Mouse (Mus musculus) WW6 (cell line): ENCODE results near the gene Ccni.

ENCODE experiments used
- DNase-seq: peaks from one replicate; pipeline ENCODE4 v3.0.0-alpha.2; 2013; ENCODE audit warnings: low read depth, low spot score

Ccni gene

DNA sequence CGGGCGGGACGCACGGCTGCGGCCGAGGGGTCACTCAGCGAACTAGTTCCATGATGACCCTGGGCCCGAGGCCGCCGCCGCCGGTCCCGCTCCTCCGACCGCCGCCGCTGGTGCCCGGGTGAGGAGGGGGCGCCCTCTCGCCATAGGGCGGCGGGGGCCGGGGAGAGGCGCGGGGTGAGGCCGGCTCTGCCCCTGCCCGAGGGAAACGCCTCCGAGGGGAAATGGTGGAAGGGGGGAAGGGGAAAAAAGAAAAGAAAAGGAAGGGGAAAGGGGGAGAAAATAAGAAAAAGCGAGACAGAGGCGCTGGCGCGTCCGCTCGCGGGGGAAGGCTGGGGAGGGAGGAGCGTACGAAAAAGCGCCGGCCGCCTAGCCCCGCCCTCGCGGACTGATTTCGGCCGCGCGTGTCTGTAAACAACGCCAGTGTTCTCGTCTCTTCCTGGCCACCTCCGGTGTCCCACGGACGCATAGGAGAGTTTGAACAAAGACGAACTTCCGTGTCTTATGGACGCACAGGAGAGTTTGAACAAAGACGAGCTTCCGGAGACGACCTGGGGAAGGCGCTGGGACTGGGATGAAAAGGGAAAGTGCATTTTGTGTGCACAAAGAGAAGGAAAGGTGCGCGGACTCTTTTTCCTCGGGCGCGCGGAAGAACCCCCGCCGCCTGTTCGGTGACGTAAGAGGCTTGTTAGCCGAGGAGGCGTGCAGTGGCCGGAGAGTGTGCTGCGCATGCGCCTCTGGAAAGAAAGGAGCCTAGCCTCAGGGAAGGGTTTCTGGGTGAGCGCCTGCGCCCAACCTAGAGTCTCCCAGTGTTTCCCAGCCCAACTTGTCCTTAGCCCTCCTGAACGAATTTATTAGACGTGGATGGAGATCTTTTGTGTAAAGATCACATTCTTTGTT lies at the start of gene Ccni, which contains the start of gene 2010109A12Rik:
Gene Ccni (minus strand): TSS at position 387 of the 897 bp plus-strand sequence.
Gene 2010109A12Rik (plus strand): TSS at position 410 of the 897 bp plus-strand sequence.
- DNase-seq: peak; percentile 82

DNA sequence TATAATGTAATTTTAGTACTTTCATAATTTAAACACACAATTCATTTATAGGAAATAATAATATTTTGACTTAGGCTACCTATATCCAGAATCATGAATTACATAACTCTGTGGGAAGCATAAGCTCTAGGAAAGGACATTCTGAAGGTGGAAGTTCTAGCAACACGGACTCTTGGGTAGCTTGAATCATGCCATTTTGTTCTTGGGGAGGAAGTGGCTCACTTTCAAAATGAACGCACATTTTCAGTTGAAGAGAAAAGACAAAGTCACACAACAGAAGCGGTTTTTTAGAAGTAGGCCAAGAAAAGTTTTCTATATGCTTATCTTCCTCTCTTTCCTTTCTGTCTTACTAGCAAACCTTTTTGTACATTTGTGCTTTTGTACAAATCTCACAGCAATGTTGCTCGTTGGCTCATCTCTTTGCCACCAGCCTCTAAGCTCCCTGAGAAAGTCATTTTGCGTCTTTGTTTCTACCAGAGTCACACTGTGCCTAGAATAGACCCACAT lies 49.5 kb upstream of the Ccni start:
- DNase-seq: no peak

DNA sequence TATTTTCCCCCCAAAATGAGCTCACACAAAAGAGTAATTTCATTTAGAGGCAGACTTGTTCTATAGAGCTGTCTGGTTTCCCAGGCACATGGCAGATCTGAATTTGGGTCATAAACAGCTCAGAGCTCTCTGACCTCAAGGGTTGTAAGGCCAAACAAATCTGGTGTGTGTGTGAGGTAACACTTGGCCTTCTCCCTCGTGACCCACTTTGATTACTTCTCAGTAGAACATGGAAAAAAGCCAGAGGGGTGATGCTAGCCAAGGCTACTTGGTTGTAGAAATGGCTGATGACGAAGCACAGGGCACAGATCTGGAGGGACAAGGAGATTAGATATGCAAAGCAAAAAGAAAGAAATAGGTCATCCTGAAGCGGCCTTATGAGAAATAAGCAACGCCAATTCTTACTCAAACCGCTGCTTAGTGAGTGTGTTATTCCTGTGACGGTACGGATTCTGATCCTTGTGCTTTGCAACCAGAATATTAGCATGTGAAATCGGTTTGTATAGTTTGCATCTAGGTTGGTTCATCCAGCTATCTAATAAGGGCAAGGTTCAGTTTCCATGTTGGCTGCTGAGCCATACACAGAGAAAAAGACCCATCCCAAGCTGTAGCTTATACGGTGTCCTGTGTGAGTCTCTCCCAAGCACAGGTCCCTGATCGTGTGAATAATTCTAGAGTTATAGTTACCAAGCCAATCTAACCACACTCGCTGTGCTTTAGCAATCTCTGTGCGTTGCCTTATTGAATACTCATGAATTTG lies 44.9 kb upstream of the Ccni start:
- DNase-seq: no peak

DNA sequence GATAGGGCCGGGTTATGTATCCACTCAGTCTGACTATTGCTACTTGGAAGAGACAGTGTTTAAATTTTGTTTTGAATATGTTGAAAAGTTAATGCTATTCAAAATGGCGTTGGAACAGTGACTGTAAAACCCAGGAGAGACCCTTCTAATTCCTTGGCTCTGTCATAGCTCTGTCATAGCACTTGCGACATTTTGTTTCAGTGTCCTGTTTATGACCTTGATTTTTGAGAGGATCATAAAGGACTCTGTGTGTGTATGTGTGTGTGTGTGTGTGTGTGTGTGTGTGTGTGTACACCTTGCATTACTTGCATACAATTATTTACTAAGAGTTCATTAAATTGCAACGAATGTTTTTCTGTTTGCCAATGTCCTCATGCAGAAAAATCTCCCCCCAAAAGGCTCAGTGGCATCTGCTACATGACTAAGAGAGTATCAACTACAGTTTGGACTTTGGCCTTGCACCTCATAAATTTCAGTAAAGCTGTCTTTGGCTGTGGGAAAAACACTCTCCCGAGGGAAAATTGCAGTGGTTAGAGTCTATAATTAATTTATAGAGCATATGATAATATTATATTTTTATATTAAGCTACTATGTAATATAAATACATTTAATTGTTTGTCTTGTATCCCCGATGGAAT lies 43.8 kb upstream of the Ccni start:
- DNase-seq: no peak

DNA sequence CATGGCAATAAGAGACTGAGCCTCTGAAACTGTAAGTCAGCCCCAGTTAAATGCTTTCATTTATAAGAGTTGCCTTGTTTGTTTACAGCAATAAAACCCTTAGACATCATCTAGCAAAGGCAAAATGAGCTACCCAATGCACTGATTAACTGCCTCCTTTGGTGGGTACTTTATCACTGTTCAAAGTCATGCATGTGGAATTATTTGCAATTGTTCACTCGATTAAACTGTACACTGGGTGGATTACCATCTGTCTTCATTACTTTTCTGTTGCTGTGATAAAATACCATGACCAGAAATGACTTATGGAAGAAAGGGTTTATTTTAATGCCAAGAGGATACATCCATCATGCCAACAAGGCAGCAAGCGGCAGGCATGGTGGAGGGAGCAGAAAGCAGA lies 39.0 kb upstream of the Ccni start:
- no peak for DNase-seq

DNA sequence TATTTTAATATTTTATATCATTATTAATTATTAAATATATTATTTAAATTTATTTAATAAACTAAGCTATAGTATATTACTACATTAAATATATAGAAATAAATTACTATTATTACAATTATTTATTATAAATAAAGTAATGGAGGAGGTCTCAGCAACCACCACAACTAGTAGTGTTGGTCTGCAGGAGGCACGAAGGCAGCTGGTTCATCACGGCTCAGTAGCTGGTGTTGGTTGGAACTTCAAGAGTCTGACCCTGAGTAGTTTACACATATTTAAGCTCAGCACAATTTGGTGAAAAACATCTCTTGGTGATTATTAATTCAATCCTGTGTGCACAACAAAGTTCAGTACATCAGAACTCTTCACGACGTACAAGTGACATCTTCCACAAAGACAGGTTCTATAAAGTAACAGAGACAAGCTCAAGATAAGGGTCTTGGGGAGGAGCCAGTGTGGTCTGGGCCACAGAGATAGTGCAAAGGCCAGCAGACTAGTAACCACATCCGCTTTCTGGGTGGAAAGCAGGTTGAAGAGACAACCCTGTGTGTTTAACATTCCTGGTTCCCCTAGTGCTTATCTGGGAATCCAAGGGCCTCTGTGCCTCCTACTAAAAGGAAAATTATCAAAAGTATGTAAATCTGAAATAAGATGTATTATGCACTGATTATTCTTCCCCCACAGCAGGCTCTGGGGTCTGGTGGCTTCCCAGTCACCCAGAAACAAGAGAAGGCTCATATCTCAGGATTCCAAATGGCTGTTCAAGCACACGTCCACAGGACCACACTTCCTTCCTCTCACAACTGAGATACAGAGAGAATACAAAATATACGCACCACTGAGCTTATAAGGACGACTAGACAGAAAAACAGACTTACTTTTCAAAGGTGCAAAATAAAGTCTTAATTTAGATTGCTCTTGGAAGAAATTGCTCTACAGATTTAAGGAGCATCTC lies 33.6 kb upstream of the Ccni start:
- DNase-seq: no peak

DNA sequence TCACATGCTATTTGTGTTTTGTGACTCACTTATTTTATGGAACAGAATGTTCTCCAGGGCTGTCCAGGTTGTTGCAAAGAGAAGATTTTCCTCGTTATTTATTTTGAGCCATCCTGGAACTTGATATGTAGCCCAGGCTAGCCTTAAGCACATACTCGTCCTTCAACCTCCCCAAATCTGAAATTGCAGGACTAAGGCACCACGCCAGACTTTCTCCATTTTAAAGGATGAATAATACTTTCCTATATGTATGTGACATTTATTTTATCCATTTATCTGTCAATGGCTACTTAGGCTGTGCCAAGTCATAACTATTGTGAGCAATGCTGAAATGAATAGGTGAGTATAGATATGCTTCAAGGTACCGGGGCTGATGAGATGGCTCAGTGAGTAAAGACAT lies 30.2 kb upstream of the Ccni start:
- DNase-seq: no peak

DNA sequence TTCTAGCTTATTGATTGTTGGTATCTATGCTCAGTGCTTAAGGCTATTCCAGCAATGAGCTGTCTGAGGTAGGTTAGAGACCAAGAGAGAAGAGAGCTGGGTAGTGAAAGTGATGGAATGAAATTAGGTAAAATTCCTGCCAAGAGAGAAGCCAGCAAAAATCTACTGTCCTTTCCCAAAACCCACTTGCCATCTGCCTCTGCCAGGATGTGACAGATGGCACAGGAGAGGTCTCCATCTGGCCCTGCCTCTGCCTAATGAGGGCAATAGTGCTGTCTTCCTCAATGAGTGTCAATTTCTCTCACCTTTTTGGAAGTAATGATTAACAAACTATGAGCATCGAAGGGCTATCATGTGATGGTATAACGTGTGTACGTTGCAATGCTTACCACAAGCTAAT lies 29.6 kb upstream of the Ccni start:
- DNase-seq: no peak

DNA sequence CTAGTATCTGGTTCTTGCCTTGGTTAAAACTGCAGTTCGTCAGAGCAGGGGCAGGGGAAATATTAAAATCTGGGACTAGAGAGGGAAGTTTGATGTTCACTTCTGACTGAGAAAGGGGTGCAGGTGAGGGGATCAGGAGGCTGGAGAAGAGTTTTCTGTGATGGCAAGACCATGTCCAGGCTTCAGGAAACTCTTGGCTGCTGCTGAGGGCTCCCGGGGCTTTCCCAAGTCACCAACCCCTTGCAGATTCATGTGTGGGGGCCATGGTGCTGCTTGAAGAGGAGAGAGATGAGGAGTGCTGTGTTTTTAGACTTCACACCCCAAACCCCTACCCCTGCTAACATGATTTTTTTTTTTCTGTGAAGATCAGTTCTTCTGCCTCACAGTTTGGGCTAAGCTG lies 28.3 kb upstream of the Ccni start:
- DNase-seq: no peak

DNA sequence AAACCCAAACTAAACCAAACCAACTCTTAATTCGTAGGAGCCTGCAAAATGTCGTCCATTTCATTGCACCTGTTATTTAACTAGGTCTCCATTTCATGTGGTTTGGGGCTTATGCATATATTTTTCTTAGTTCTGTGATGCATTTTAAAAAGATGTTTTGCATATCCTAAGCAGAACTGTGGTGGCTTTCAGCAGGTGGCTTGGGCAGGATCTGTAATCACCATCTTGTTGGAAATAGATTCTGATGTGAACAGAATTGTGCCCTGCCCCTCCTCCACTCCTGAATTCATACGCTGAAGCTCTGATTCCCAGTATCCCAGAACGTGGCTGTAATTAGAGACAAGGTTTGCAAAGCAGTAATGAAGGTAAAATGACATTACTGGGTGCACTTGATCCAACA lies 27.8 kb upstream of the Ccni start:
- DNase-seq: no peak

DNA sequence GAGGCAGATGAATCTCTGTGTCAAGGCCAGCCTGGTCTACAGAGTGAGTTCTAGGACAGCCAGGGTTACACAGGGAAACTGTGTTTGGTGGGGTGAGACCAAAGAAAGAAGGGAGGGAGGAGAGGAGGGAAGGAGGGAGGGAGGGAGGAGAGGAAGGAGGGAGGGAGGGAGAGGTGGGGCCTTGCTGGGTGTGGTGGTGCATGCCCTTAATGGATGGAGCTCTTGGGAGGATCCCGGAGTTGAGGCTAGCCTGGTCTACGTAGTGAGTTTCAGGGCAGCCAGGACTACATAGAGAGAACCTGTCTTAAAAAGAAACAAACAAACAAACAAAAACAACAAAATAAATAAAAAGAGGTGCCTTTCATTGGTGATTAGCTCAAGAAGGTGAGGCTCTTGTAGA lies 26.5 kb upstream of the Ccni start:
- no peak for DNase-seq

DNA sequence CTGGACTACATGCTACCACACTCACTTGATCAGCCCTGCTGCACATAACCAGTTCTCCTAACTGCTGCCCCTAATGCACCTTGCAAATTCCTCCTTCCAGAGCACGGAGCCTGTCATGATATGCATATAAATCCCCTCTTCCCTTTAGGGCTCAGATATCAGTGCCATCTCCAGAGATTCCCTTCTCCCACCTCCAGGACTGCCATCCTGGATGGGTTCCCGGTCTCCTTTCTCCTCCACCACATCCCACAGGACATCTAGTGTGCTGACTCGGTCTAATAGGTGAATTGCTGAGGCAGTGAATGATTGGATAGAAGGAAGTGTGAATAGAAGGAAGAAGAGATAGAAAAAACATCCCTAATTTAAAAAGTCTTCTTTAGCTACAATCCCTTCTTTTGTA lies 25.4 kb upstream of the Ccni start:
- DNase-seq: no peak

DNA sequence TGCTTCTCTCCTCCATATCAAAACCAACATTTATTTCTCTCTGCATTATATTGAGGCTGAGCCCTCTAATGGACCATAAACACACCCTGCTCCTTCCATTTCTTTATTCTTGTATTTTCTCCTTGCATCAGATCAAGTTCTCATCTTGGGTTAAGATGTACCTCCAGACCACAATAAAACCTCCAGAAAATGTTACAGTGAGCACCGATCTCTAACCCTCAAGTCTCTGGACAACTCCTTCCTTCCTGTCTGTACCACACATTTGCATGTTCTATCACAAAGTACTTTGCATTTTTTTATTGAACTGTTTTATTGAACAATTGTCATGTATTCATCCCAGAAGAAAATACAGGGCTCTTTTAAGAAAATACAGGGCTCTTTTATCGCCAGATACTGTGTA lies 23.2 kb upstream of the Ccni start:
- DNase-seq: no peak

DNA sequence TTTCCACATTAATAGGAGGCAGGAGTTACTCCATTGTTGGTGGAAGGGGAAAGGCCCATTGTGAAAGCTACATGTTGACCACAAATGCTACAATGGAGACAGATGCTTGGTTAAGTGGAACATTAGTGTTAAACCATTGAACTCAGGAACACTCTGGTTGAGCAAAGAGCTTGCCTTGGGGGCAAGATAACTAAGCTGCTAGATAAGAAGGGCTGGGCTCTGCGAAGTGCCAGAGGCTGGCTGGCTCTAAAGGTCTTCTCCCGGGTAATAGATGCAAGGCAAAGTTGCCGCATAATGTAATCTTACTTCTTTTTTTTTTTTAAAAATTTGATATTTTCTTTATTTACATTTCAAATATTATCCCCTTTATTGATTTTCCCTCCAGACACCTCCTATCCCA lies 20.9 kb upstream of the Ccni start:
- DNase-seq: no peak

DNA sequence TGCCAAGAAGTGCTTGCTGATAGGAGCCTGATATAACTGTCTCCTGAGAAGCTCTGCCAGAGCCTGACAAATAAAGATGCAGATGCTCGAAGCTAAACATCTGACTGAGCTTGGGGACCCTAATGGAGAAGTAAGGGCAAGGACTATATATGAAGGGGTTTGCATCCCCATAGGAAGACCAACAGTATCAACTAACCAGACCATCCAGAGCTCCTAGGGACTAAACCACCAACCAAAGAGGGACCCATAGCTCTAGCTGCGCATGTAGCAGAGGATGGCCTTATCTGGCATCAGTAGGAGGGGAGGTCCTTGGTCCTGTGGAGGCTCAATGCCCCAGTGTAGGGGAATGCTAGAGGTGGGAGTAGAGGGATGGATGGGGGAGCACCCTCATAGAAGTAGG lies 18.3 kb upstream of the Ccni start:
- DNase-seq: no peak

DNA sequence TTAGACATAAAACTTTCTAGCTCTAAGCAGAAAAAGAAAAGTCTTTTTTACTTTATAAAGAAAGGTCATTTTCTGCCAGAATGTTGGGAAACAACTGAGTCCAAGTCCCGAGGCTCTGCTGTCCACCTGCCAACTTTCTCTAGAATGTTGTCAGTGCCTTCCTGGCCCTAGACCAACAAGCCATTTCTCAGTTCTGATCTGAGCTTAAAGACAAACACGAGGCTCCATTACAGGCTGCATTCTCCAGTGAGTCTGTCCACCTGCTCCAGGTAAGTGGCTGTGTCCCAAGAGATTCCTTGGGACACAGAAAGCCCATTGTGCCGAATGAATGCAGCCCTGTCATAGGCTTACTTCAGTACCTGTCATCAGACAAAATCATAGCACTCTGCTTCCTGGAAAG lies 15.4 kb upstream of the Ccni start:
- no peak for DNase-seq

DNA sequence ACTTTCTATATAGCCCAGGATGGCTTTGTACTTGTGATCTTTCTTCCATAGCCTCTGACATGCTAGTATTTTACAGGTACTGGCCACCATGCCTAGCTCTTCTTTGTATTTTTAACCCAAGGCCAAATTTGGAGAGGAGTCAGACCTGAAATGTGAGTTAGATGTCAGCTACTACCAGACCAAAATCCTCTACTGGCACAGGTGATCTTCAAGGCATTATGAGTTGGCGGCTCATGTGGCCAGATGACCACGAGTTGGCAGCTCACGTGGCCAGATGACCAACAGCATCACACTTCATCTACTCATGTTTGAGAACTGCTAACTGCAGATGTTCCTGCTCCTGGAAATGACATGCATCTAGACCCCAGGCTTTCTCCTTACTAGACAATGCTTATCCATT lies 12.1 kb upstream of the Ccni start:
- no peak for DNase-seq

DNA sequence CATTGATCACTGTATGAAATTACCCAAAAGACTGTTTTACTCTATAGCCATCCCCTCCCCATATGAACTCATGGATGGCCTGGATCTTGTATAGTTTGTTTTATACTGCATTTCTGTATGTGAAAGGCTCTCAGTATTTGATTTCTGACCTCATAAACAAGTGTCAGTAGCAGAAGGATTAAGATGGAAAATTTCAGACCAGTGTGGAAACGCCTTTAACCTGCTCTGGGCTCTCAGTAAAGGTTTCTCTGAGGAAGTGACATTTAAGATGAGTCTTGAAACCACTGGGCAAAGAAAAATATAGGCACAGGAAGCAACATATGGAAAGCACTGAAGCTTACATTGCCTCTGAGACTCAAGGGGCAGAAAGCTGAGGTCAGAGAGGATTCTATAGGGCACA lies 1.3 kb upstream of the Ccni start:
- no peak for DNase-seq

DNA sequence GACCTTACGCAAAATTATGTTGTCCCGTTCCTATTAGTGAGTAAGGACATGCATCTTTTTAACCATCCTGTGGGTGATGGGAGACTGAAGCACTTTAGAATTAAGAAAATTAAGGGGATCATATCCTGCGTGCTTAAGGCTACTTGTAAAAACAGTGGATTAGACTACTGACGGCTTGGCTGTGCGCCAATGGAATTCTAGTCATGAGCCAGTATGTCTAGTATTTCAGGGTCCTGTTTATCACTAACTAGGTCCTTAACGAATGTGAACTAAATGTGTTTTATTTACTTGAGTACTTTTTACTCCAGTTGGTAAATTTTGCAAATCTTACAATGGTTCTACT lies 682 bp upstream of the Ccni start:
- DNase-seq: no peak

DNA sequence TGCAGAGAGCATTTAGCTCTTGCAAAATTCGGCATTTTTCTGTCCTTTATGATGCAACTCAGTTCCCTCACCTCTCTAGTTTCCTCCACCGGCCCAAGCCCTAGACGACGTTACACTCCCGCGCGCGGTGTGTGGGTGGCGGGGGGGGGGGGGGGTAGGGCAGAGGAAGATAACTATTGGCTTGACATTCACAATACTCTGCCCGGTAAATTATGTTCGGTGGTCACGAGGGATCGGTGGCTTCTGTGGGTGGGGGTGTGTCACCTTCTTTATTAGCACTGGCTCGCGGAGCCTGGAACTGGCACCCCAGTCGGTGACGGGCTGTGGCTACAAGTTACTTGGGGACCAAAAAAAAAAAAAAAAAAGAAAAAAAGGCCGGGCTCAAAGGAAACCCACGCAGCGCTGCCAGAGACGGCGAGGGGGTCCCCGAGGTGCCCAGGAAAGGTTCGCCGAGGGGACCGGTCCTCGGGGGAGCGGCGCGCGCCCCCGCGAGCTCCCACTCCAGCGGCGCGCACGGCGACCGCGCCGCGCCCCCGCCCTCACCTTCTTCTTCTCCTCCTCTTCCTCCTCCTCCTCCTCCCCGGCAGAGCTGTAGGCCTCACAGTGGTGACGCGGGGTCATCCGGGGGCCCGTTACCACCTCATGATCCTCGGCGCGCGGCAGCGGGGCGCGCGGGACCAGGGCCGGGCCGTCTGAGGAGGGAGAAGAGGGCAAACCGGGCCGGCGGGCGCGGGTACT lies 755 bp downstream of the Ccni start:
- no peak for DNase-seq

DNA sequence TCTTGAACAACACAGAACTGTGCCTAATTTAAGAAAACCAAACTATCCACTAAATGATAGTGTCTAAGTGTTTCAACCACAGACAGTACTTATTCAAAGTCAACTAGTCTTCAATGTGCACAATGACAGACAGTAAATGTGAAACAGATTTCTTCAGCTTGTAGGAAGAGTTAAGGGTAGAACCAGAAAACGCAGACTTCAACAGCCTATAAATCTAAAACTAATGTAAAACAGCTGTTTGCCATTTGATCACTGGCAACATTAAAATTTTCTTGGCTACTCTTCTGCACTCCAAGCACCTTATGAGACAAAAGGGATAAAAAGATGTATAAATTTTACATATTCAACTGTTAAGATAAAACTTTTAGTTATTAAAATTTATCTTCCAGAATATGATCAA lies 5.1 kb downstream of the Ccni start:
- no peak for DNase-seq
